Mouse (Mus musculus) heart, adult 2 months (tissue): ENCODE measurements around the gene Gm4559.

ENCODE experiments used
- CTCF ChIP-seq: fragments of 200-600 bp; IDR thresholded peaks from 2 replicates; pipeline ENCODE4 v1.8.1; 2022; ENCODE audit warnings: antibody characterized with exemption, mild to moderate bottlenecking, moderate library complexity
- EP300 ChIP-seq: fragments of 200-500 bp; IDR thresholded peaks from 2 replicates; pipeline ENCODE4 v1.6.1; 2011; ENCODE audit warnings: low read depth, low read length, control low read depth; ENCODE audit not compliant: insufficient read depth
- POLR2A ChIP-seq: fragments of 200-500 bp; IDR thresholded peaks from 2 replicates; pipeline ENCODE4 v1.6.1; 2011; ENCODE audit warnings: mild to moderate bottlenecking, low read depth, low read length, control low read depth; ENCODE audit not compliant: insufficient read depth

GRCm38 (mm10) chr7:142224518-142224917, 49.6 kb downstream of the Gm4559 start:
- TF ChIP-seq CTCF (no peak), POLR2A (no peak), EP300 (no peak)
